Mouse (Mus musculus) forebrain, embryonic 16.5 days (tissue): Measurements from ENCODE around the gene Tescl. TPM values are rescaled to one million over a fixed set of nuclear protein-coding genes. Genes with fewer than 3 reads are reported as not detected.

Experiments used
- ATAC-seq: fragments of 200-750 bp; cut with Nextera tagmentation; 2 replicates; pipeline ENCODE4 v1.8.0; 2017; ENCODE audit warnings: mild to moderate bottlenecking, moderate library complexity
- H3K27ac ChIP-seq: fragments of 300-500 bp; sonication (generic); 2 replicates; pipeline ENCODE4 v1.5.1; 2014; ENCODE audit warnings: low read length, control low read depth
- H3K27me3 ChIP-seq: fragments of 300-500 bp; sonication (generic); replicated peaks from 2 replicates; pipeline ENCODE4 v1.6.1; 2014; ENCODE audit warnings: low read length; ENCODE audit not compliant: control insufficient read depth, insufficient read depth
- H3K36me3 ChIP-seq: fragments of 300-500 bp; sonication (generic); 2 replicates; pipeline ENCODE4 v1.6.1; 2014; ENCODE audit not compliant: control insufficient read depth, insufficient read depth
- H3K4me1 ChIP-seq: fragments of 300-500 bp; sonication (generic); replicated peaks from 2 replicates; pipeline ENCODE4 v1.6.1; 2014; ENCODE audit warnings: low read length; ENCODE audit not compliant: control insufficient read depth, insufficient read depth
- H3K4me2 ChIP-seq: fragments of 300-500 bp; sonication (generic); 2 replicates; pipeline ENCODE4 v1.6.1; 2014; ENCODE audit warnings: mild to moderate bottlenecking, low read length, control low read depth
- H3K4me3 ChIP-seq: fragments of 300-500 bp; sonication (generic); replicated peaks from 2 replicates; pipeline ENCODE4 v1.5.1; 2014; ENCODE audit warnings: mild to moderate bottlenecking, low read length, control low read depth
- H3K9ac ChIP-seq: fragments of 300-500 bp; sonication (generic); replicated peaks from 2 replicates; pipeline ENCODE4 v1.6.1; 2014; ENCODE audit warnings: low read depth, low read length, control low read depth
- H3K9me3 ChIP-seq: fragments of 300-500 bp; sonication (generic); 2 replicates; pipeline ENCODE4 v1.6.1; 2016; ENCODE audit warnings: low read length; ENCODE audit not compliant: control insufficient read depth
- WGBS: fragments of 180-500 bp; shearing (Covaris S2); extraction: QIAGEN DNeasy Blood & Tissue Kit; methylation state at CpG from one replicate; pipeline ENCODE4 v1.1.7; 2014; 5-methylcytosine and 5-hydroxymethylcytosine counted together
- polyA plus RNA-seq: library from polyadenylated mRNA; unstranded; fragments of >200 nt; fragmentation: Nextera tagmentation; extraction: Ambion mirVana; gene quantifications from 2 replicates; pipeline ENCODE4 v1.2.1, GENCODE M21; 2015

Gene Tescl
- polyA plus RNA-seq, 1 experiment from 2014 or later, result not detected

- Histone ChIP-seq H3K4me1 (peaks cover 9% of the 10 kb centered on the region), H3K4me3 (no peak overlapping the region), H3K27ac (no peak overlapping the region), H3K9ac (no peak overlapping the region), H3K4me2 (no peak overlapping the region), H3K36me3 (no peaks in the 10 kb centered on the region), H3K27me3 (no peaks in the 10 kb centered on the region), H3K9me3 (no peaks in the 10 kb centered on the region)
- ATAC-seq, result no peak
- WGBS, result 76% methylated on average over 6 of the region's 6 CpGs
Measured at GRCm38 (mm10) chr7:24318942-24319341, 14.8 kb downstream of the Tescl start.

DNA sequence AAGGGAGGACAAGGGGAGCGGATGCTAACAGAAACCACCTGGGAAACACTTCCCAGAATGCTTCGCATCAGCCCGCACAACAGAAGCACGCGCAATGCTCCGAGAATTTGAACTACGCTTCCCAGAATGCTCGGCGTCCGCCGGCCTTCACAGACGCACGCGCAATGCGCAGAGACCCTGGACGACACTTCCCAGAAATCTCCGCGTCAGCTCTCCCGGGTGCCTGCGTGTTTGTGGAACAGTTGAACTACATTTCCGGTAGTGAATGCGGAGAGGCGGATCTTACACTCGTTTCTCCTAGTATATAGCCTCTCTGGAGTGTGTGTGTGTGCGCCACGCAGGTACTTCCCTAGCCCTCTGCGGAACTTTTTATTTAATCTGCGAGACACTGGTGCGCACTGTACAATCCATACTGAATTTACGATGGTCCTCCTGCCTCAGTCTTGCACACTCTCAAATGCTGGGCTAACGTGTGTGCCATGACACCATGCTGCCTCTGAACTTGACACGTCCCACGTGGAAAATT is 17.1 kb downstream of the Tescl start, which contains the start of gene Zfp94:
Zfp94 (minus strand) TSS at position 100 of the 526 bp plus-strand sequence.
- H3K4me1 ChIP-seq, result peaks cover 9% of the 10 kb centered on the region
- H3K9me3 ChIP-seq, result no peaks in the 10 kb centered on the region
- under 1% methylated on average over 33 of the region's 33 CpGs for WGBS
- H3K36me3 ChIP-seq, result peaks cover 4% of the 10 kb centered on the region; the same call in 1 of the 2 replicates
- H3K27ac ChIP-seq, result peak within 1 kb of the TSS; percentile 80
- peak; percentile 97 for ATAC-seq
- H3K4me3 ChIP-seq, result peak within 1 kb of the TSS; percentile 77
- peak within 1 kb of the TSS; percentile 89 for H3K4me2 ChIP-seq
- no peaks in the 10 kb centered on the region for H3K27me3 ChIP-seq
- H3K9ac ChIP-seq, result peak within 1 kb of the TSS; percentile 89

DNA sequence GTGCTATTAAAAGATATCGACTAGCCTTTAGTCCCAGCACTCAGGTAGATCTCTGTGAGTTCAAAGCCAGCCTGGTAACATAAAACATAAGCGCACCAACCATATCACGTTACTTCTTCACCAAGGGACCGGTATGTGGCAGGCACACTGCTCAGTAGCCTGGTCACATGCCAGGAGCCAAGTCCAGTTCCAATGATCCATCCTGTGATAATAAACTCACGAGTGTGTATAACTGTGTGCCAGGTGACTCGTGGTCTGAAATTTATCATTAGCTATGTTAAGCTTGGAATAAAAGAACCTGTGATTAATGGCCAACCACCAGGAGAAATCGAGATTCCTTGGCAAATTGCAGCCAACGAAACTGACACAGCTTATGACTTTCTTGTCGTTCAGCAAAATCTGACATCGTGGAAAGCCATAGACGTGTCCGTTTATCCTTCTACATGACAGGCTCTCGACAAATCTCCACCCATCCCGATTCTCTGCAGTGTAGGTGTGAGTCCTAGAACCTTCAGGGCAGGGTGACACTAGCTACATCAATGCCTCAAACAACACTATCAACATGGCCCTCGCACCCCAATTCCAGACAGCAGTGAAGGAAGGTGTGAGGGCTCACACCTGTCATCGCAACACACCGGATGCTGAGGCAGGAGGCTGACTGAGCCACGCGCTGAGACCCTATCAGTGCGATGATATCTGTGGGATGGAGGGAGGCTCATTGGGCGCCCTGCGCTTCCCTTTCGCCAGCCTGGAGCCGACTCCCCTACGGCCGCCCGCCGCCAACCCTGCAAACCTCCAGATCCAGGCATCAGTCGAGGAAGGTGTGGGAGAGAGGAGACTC is 17.8 kb downstream of the Tescl start:
- peak overlapping the region; percentile 89 for H3K4me2 ChIP-seq
- ATAC-seq, result peak; percentile 78
- H3K4me1 ChIP-seq, result peaks cover 9% of the 10 kb centered on the region
- H3K9me3 ChIP-seq, result no peaks in the 10 kb centered on the region
- 28% methylated on average over 29 of the region's 29 CpGs for WGBS
- H3K36me3 ChIP-seq, result peaks cover 10% of the 10 kb centered on the region; the same call in 1 of the 2 replicates
- H3K27me3 ChIP-seq, result no peaks in the 10 kb centered on the region
- peak overlapping the region; percentile 77 for H3K4me3 ChIP-seq
- H3K9ac ChIP-seq, result peak overlapping the region; percentile 89
- H3K27ac ChIP-seq, result peak overlapping the region; percentile 80

DNA sequence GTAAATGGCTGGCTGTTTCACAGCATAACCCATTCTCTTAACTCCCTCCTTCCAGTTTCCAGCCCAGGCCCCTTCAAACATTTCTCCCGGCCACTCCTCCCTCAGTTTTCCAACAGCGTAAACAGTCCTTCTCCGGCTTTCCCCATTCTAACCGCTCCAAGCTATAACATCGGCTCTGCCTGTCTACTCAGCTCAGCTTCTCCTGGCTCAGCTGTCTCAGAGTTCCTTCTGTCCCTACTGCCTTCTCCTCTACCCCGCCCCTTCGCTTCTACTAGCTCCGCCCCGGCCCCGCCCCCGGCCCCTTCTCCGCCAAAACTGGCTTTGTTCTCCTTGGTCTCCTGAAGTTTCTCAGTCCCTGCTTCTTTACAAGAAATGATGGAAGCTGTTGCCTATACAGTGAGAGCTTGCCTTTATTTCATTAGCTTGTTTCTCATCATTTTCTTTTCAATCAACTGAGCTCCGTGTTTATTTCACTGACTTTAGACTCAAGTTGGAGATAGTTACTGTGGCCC is 32.9 kb downstream of the Tescl start, which contains the start of gene Zfp61:
Zfp61 (minus strand) TSS at position 462 of the 512 bp plus-strand sequence.
- H3K4me2 ChIP-seq, result peak within 1 kb of the TSS; percentile 66
- peak within 1 kb of the TSS; percentile 54 for H3K9ac ChIP-seq
- peak within 1 kb of the TSS; percentile 74 for H3K27ac ChIP-seq
- H3K9me3 ChIP-seq, result no peaks in the 10 kb centered on the region
- WGBS, result 2% methylated on average over 13 of the region's 13 CpGs
- peak within 1 kb of the TSS; percentile 65 for H3K4me3 ChIP-seq
- ATAC-seq, result peak; percentile 66
- H3K27me3 ChIP-seq, result no peaks in the 10 kb centered on the region
- peaks cover 23% of the 10 kb centered on the region for H3K36me3 ChIP-seq
- H3K4me1 ChIP-seq, result peaks cover 19% of the 10 kb centered on the region

DNA sequence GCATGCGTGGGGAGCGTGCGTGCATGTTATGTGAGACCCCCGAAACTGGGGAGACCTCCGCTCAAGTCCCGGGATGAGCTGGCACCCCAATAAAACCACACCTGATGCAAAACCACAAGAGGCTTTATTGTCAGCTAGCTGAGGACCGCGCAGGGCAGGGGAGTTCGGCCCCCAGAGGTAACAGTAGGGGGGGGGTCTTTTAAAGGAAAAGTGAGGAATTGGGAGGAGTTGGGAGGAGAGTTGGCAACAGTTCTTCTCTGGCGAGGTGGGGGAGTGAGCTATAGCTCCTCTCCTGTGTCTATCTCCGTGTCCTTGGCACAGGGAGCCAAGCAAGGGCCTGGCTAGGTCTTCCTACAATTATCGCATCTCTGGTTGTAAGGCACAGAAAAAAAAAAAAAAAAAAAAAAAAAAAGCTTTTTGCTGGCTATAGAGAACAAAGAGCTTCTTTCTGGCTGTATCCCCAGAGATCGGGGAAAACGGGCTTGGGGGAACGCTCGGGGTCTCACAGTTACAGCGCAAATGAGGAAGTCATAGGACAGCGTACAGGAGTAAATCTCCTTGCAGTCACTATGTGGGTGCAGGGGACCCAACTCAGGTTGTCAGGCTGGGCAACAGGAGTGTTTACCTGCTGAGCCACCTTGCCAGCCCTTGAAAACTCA is 33.8 kb downstream of the Tescl start:
- peak overlapping the region; percentile 54 for H3K9ac ChIP-seq
- no peaks in the 10 kb centered on the region for H3K27me3 ChIP-seq
- peaks cover 29% of the 10 kb centered on the region for H3K36me3 ChIP-seq
- H3K27ac ChIP-seq, result peak overlapping the region; percentile 74
- no peaks in the 10 kb centered on the region for H3K9me3 ChIP-seq
- under 1% methylated on average over 18 of the region's 18 CpGs for WGBS
- H3K4me3 ChIP-seq, result peak overlapping the region; percentile 65
- peak overlapping the region; percentile 66 for H3K4me2 ChIP-seq
- H3K4me1 ChIP-seq, result peaks cover 19% of the 10 kb centered on the region
- peak; percentile 18 for ATAC-seq

DNA sequence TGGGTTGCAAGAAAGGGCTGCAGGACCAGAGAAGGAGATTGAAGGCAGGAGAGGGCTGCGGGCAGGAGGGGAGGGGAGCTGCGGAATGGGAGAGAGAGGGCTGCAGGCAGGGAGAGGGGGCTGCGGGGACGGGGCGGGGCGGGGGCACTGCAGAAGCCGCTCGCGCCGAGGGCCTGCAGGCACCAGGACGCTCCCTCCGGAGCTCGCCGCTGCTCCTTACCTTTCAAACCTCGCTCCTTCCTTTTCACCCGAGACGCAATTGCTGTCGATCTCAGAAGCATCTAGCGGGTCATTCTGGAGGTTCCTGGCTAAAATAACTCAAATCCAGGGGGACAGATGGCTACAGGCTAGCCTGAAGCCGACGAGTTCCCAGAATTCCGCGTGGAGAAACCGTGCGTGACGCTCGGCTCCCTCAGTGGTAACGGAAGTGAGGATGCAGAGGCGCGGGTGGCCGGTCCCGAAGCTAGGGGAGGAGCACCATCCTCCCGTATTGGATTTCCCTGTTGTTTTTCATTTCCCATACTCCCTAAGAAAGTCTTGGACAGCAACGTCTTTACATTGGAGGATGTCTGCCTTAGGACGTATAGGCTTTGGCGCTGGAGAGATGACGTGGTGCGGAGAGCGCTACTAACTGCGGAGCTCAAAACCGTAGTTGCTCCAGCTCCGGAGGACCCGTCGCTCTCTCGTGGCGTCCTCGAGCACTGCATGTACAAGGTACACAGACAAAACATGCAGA is 34.6 kb downstream of the Tescl start:
- Histone ChIP-seq H3K9ac (peak overlapping the region; percentile 74), H3K9me3 (no peaks in the 10 kb centered on the region), H3K27ac (peak overlapping the region; percentile 95), H3K27me3 (no peaks in the 10 kb centered on the region), H3K4me2 (peak overlapping the region; percentile 66), H3K36me3 (peaks cover 36% of the 10 kb centered on the region), H3K4me3 (peak overlapping the region; percentile 65), H3K4me1 (peaks cover 19% of the 10 kb centered on the region)
- under 1% methylated on average over 47 of the region's 47 CpGs for WGBS
- peak; percentile 91 for ATAC-seq

GRCm38 (mm10) chr7:24298635-24298972 is 35.1 kb downstream of the Tescl start:
- peak; percentile 8 for ATAC-seq
- Histone ChIP-seq H3K9ac (peak overlapping the region; percentile 74), H3K4me2 (peak overlapping the region; percentile 66), H3K36me3 (peaks cover 40% of the 10 kb centered on the region), H3K27me3 (no peaks in the 10 kb centered on the region), H3K4me3 (peak overlapping the region; percentile 65), H3K9me3 (no peaks in the 10 kb centered on the region), H3K4me1 (peaks cover 19% of the 10 kb centered on the region), H3K27ac (peak overlapping the region; percentile 95)
- under 1% methylated on average over 12 of the region's 12 CpGs for WGBS

- Histone ChIP-seq H3K4me2 (peak overlapping the region; percentile 66), H3K9ac (no peak overlapping the region), H3K27me3 (no peaks in the 10 kb centered on the region), H3K27ac (no peak overlapping the region), H3K36me3 (peaks cover 40% of the 10 kb centered on the region), H3K9me3 (no peaks in the 10 kb centered on the region), H3K4me3 (peak overlapping the region; percentile 65; the same call in 1 of the 2 replicates), H3K4me1 (peaks cover 19% of the 10 kb centered on the region)
- 90% methylated on average over 15 of the region's 15 CpGs for WGBS
- ATAC-seq, result no peak
Measured at GRCm38 (mm10) chr7:24297361-24298095, 36.2 kb downstream of the Tescl start.
